Mouse (Mus musculus): ENCODE results near the gene Ppm1a.
A peak's percentile ranks its signal among the peaks of the same experiment; 100 is the strongest.

The Ppm1a gene

GRCm38 (mm10) chr12:72825656-72826055, 68.4 kb downstream of the Ppm1a start:
- DNase-seq (ENCODE audit: low read depth), result no peak

GRCm38 (mm10) chr12:72828846-72829556, 71.7 kb downstream of the Ppm1a start:
- DNase-seq (ENCODE audit: low read depth), result no peak

- DNase-seq (ENCODE audit: low read depth), result no peak
These were observed 72.5 kb downstream of the Ppm1a start for GRCm38 (mm10) chr12:72829777-72830176.

GRCm38 (mm10) chr12:72830317-72830716, 73.1 kb downstream of the Ppm1a start:
- no peak for DNase-seq (ENCODE audit: low read depth)

- DNase-seq (ENCODE audit: low read depth), result no peak
These were observed 74.6 kb downstream of the Ppm1a start for GRCm38 (mm10) chr12:72831711-72832432.

- DNase-seq (ENCODE audit: low read depth), result peak; percentile 72
These were observed 77.7 kb downstream of the Ppm1a start for GRCm38 (mm10) chr12:72834773-72835517.

- DNase-seq (ENCODE audit: low read depth), result peak; percentile 46
These were observed 78.3 kb downstream of the Ppm1a start for GRCm38 (mm10) chr12:72835518-72836015.

GRCm38 (mm10) chr12:72837302-72837701, 80.0 kb downstream of the Ppm1a start:
- DNase-seq (ENCODE audit: low read depth), result no peak

- no peak for DNase-seq (ENCODE audit: low read depth)
These were observed 84.2 kb downstream of the Ppm1a start for GRCm38 (mm10) chr12:72841500-72841899.

GRCm38 (mm10) chr12:72843135-72843534, 85.9 kb downstream of the Ppm1a start:
- peak; percentile 28 for DNase-seq (ENCODE audit: low read depth)

GRCm38 (mm10) chr12:72843555-72843954, 86.3 kb downstream of the Ppm1a start:
- DNase-seq (ENCODE audit: low read depth), result peak; percentile 36

GRCm38 (mm10) chr12:72843973-72844620, 86.8 kb downstream of the Ppm1a start:
- peak; percentile 99 for DNase-seq (ENCODE audit: low read depth)

- DNase-seq (ENCODE audit: low read depth), result no peak
These were observed 88.7 kb downstream of the Ppm1a start for GRCm38 (mm10) chr12:72845946-72846345.

GRCm38 (mm10) chr12:72847725-72848124, 90.5 kb downstream of the Ppm1a start:
- DNase-seq (ENCODE audit: low read depth), result peak; percentile 83
